Mouse (Mus musculus): ENCODE measurements around the gene Sdc4.

DNA sequence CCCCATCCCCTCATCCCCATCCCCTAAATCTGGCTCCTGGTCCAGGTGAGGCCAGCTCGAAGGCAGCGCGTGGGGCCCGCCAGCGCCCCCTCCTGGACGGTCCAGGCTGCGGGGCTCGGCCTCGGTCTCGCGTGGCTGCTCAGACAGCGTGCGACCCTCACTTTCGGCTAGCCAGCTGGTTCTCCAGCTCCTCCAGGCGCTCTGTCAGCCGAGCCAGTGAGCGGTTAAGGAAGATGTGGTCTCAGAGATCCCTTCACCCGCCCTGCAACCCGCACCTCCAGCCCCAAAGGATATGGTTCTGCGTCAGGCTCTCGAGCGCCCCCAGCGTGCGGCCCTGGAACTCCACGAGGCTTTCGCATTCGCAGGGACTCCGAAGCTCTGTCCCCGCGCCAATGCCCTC, 54.2 kb downstream of the Sdc4 start:
- TF ChIP-seq GATA1 (IDR thresholded peaks at IDR 0.05; ENCODE audit: low read length) (no peak), TAL1 (IDR thresholded peaks at IDR 0.05; ENCODE audit: low read length) (no peak)
